Mouse (Mus musculus) C2C12 (cell line): ENCODE measurements around the gene Arhgef40. TPM values are rescaled to one million over a fixed set of nuclear protein-coding genes. Genes with fewer than 3 reads are reported as not detected.
A peak's percentile ranks its signal among the peaks of the same experiment; 100 is the strongest.

ENCODE experiments used
- H3K27me3 ChIP-seq: one replicate; pipeline ENCODE4 v1.6.1; 2011; ENCODE audit not compliant: control insufficient read depth, insufficient read depth, insufficient read length
- H3K36me3 ChIP-seq: one replicate; pipeline ENCODE4 v1.6.1; 2011; ENCODE audit not compliant: control insufficient read depth, insufficient read depth
- H3K4me3 ChIP-seq: one replicate; pipeline ENCODE4 v1.5.1; 2011; ENCODE audit warnings: mild to moderate bottlenecking, control low read depth; ENCODE audit not compliant: poor library complexity, insufficient read depth, severe bottlenecking
- H3K79me2 ChIP-seq: one replicate; pipeline ENCODE4 v1.6.1; 2011; ENCODE audit not compliant: control insufficient read depth, insufficient read depth
- H3K79me3 ChIP-seq: one replicate; pipeline ENCODE4 v1.6.1; 2011; ENCODE audit warnings: low read depth, control low read depth
- H3ac ChIP-seq: one replicate; pipeline ENCODE3; 2011; ENCODE audit warnings: low read depth; ENCODE audit not compliant: control insufficient read depth, insufficient read length
- CEBPB ChIP-seq: IDR thresholded peaks from one replicate; pipeline ENCODE4 v1.6.1; 2011; ENCODE audit warnings: low read depth, mild to moderate bottlenecking, control low read depth, moderate library complexity
- CTCF ChIP-seq: IDR thresholded peaks from one replicate; pipeline ENCODE4 v1.5.1; 2011; ENCODE audit not compliant: control insufficient read depth, insufficient read depth, insufficient read length
- FOSL1 ChIP-seq: IDR thresholded peaks from one replicate; pipeline ENCODE4 v1.8.0; 2011; ENCODE audit warnings: mild to moderate bottlenecking, low read length; ENCODE audit not compliant: poor library complexity, insufficient read depth, severe bottlenecking
- MAX ChIP-seq: IDR thresholded peaks from one replicate; pipeline ENCODE4 v1.6.1; 2011; ENCODE audit warnings: mild to moderate bottlenecking, control low read depth
- MYOD1 ChIP-seq: IDR thresholded peaks from one replicate; pipeline ENCODE4 v1.6.1; 2011; ENCODE audit warnings: low read depth; ENCODE audit not compliant: control insufficient read depth, insufficient read length
- MYOG ChIP-seq: IDR thresholded peaks from one replicate; pipeline ENCODE4 v1.6.1; 2011; ENCODE audit not compliant: control insufficient read depth, insufficient read length; ENCODE audit errors: extremely low read depth
- USF1 ChIP-seq: IDR thresholded peaks from one replicate; pipeline ENCODE4 v1.6.1; 2011; ENCODE audit warnings: low read depth, mild to moderate bottlenecking, control low read depth, moderate library complexity
- polyA plus RNA-seq: library from polyadenylated mRNA; unstranded; fragments of >200 nt; fragmentation: generic; extraction: Trizol; gene quantifications from one replicate; pipeline ENCODE4 v1.2.1, GENCODE M21; 2012; ENCODE audit warnings: missing spikeins

Arhgef40 gene
- polyA plus RNA-seq, 1 experiment = 55.6 TPM

GRCm38 (mm10) chr14:52019590-52020340 lies 35.2 kb downstream of the Arhgef40 start:
- Histone ChIP-seq H3K4me3 (peak overlapping the region; percentile 56), H3K79me2 (peaks cover 34% of the 10 kb centered on the region), H3K79me3 (peaks cover 6% of the 10 kb centered on the region), H3K27me3 (no peaks in the 10 kb centered on the region), H3ac (peak overlapping the region; percentile 88), H3K36me3 (no peaks in the 10 kb centered on the region)
- no peak for TF ChIP-seq CEBPB
- peak; percentile 83 for TF ChIP-seq USF1
- TF ChIP-seq MYOD1 = no peak
- TF ChIP-seq MYOG = no peak
- peak; percentile 75 for TF ChIP-seq CTCF
- no peak for TF ChIP-seq MAX

GRCm38 (mm10) chr14:52020486-52021137 lies 36.1 kb downstream of the Arhgef40 start, which contains the start of gene Zfp219:
TSS of gene Zfp219 (minus strand) at chr14:52020733.
- Histone ChIP-seq H3K79me2 (peaks cover 34% of the 10 kb centered on the region), H3K27me3 (no peaks in the 10 kb centered on the region), H3K4me3 (peak within 1 kb of the TSS; percentile 56), H3ac (peak within 1 kb of the TSS; percentile 88), H3K36me3 (no peaks in the 10 kb centered on the region), H3K79me3 (peaks cover 6% of the 10 kb centered on the region)
- TF ChIP-seq CTCF (peak; percentile 25), FOSL1 (no peak), MYOD1 (peak; percentile 19)

GRCm38 (mm10) chr14:52021138-52021529 lies 36.6 kb downstream of the Arhgef40 start:
- no peak overlapping the region for H3K4me3 ChIP-seq
- no peak overlapping the region for H3ac ChIP-seq
- no peak for TF ChIP-seq MAX
- no peak for TF ChIP-seq MYOG
- TF ChIP-seq MYOD1 = no peak
- no peak for TF ChIP-seq USF1
- TF ChIP-seq FOSL1 = no peak
- TF ChIP-seq CTCF = no peak
- TF ChIP-seq CEBPB = no peak
- H3K27me3 ChIP-seq = no peaks in the 10 kb centered on the region
- peaks cover 32% of the 10 kb centered on the region for H3K79me2 ChIP-seq
- H3K36me3 ChIP-seq = no peaks in the 10 kb centered on the region
- H3K79me3 ChIP-seq = peaks cover 6% of the 10 kb centered on the region

- H3K4me3 ChIP-seq = no peak overlapping the region
- no peaks in the 10 kb centered on the region for H3K36me3 ChIP-seq
Observed at GRCm38 (mm10) chr14:52021568-52022212, 37.2 kb downstream of the Arhgef40 start.

GRCm38 (mm10) chr14:52022244-52022708 lies 37.8 kb downstream of the Arhgef40 start:
- Histone ChIP-seq H3K4me3 (no peak overlapping the region), H3K27me3 (no peaks in the 10 kb centered on the region), H3K36me3 (no peaks in the 10 kb centered on the region), H3K79me2 (peaks cover 20% of the 10 kb centered on the region), H3ac (no peak overlapping the region), H3K79me3 (peaks cover 2% of the 10 kb centered on the region)
- TF ChIP-seq MAX (no peak), CEBPB (no peak), MYOD1 (no peak), FOSL1 (no peak), USF1 (no peak), CTCF (no peak), MYOG (no peak)

More at GRCm38 (mm10) chr14:52021568-52022212, 37.2 kb downstream of the Arhgef40 start:
- Histone ChIP-seq H3K27me3 (no peaks in the 10 kb centered on the region), H3K79me3 (peaks cover 3% of the 10 kb centered on the region), H3K79me2 (peaks cover 26% of the 10 kb centered on the region), H3ac (no peak overlapping the region)
- TF ChIP-seq MAX = no peak
- no peak for TF ChIP-seq CTCF
- TF ChIP-seq USF1 = no peak
- TF ChIP-seq MYOD1 = no peak
